Mouse (Mus musculus) kidney, adult 18-20 months (tissue): ENCODE data around the gene Add1.
"Not testable (repeated sequence)": the region's sequence is repeated elsewhere in the genome, so short reads cannot be mapped to it uniquely, and the experiment has no call there.

Experiments used
- DNase-seq: peaks from one replicate; pipeline ENCODE4 v3.0.0; 2021

Add1 gene

DNA sequence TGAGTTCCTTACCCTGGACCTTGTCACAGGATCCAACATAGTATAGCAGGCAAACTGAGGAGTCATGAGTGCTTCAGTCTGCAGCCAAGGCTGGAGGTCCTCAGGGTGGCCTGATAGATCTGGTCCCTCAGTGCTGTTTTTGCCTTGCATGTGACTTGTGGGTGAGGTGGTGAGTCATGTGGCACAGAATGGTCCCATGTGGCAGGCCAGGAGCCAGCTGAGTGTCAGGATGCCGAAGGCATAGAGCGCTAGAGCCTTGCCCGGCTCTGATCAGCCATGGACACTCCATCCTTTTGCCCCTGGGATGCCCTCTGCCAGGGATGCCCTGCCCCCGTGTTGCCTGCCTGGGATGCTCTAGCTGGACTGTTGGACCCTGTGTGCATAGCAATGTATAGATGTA is 21.6 kb upstream of the Add1 start:
- DNase-seq = no peak

DNA sequence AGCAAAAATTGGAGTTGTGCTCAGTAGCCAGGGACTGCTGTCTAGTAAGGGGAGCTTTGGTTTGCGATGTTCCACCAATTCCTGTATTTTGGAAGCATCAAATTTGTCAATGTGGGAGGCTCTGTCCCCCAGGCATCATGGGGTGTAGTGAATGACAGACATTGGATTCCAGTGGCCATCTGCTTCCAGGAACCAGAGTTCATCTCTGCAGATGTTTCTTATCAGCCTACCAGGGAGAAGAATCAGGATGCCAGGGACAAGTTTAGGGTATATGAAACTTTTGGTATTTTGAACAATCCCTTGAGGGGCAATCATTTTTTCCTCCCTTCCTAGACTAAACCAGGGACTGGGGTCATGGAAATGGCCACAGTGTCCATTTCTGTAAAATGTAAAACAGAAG is 9.6 kb upstream of the Add1 start:
- no peak for DNase-seq

- no peak for DNase-seq
Observed at GRCm38 (mm10) chr5:34564291-34564690, 9.2 kb upstream of the Add1 start.

DNA sequence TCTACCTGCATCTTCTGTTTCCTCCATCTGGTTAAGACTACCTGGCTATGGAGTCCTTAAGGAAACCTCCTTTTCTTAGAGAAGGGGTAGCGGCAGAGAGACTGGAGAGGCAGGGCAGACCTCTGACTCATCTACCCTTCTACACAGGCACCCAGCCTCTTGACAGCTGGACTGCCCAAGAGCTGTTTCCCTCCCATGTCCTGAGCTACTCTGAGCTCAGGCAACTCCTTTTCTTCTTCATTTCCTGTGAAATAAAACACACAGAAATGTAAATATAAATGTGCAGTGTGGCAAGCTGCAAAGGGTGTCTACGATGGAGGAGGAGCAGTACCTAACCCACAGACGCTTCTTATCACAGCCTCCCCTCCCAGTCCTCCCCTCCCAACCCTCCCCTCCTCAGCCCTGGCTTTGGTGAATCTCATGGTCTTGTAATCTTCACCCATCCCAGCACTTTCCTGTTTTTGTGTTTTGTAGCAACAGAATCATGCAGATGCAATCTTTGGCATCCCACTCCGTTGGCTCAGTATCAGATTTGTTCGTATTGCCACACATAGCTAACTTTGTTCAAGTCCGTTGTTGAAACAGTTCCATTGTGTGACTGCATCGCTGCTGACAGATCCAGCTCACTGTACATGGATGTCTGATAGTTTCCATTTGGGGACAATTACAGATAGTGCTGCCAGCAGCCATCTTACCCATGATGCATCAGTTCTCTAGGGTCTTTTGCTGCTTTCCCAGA is 7.8 kb upstream of the Add1 start:
- no peak for DNase-seq

GRCm38 (mm10) chr5:34571551-34571950 is 1.9 kb upstream of the Add1 start:
- DNase-seq = no peak

DNA sequence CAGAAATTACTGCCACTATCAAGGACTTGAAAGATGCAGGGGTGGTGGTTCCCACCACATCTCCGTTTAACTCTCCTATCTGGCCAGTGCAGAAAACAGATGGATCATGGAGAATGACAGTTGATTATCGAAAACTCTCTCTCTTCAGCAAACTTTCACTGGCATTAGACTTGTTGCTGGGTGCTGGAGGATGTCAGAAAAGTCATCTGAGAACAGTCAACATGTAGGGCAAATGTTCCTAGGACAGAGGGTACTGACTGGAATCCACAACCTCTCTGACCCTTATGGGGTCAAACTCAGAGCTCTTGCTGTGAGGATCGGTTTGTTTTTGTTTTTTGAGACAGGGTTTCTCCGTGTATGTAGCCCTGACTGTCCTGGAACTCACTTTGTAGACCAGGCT is 896 bp upstream of the Add1 start:
- not testable (repeated sequence) for DNase-seq

- DNase-seq = no peak
Observed at GRCm38 (mm10) chr5:34574721-34575120, 1.3 kb downstream of the Add1 start.

- no peak for DNase-seq
Observed at GRCm38 (mm10) chr5:34576286-34576685, 2.8 kb downstream of the Add1 start.

GRCm38 (mm10) chr5:34578038-34578655 is 4.7 kb downstream of the Add1 start:
- DNase-seq = no peak

DNA sequence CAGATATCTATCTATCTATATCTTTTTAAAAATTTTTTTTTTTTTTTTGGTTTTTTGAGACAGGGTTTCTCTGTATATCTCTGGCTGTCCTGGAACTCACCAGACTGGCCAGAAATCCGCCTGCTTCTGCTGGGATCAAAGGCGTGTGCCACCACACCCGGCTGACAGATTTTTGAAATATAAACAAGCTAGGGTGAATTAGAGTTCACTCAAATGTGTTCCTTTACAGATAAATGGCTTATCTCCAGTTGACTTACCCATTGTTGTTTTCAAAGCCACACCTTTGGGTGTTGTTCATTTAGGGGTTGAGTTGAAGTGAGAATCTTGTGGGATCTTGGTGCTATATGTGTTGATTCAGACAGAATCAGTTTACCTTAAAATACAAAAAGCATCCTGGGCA is 5.9 kb downstream of the Add1 start:
- no peak for DNase-seq

GRCm38 (mm10) chr5:34581671-34582313 is 8.3 kb downstream of the Add1 start:
- DNase-seq = not testable (repeated sequence)

- DNase-seq = no peak
Observed at GRCm38 (mm10) chr5:34582314-34582675, 8.8 kb downstream of the Add1 start.

- no peak for DNase-seq
Observed at GRCm38 (mm10) chr5:34585216-34585615, 11.8 kb downstream of the Add1 start.

DNA sequence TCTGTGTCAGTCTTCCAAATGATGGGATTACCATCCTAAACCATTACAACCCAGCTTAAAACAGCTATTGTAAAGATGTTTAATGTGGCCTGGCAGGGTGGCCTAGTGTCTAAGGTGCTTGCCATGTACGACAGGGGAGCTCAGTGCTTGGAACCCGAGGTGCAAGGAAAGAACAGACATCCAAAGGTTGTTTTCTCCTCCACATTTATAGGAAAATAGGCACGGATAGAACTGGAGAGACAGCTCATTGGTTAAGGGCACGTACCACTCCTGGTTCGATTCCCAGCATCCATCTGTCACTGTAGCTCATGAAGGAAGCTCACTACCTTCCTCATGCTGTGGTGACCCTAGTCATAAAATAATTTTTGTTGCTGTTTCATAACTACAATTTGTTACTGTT is 14.4 kb downstream of the Add1 start:
- DNase-seq = no peak

DNA sequence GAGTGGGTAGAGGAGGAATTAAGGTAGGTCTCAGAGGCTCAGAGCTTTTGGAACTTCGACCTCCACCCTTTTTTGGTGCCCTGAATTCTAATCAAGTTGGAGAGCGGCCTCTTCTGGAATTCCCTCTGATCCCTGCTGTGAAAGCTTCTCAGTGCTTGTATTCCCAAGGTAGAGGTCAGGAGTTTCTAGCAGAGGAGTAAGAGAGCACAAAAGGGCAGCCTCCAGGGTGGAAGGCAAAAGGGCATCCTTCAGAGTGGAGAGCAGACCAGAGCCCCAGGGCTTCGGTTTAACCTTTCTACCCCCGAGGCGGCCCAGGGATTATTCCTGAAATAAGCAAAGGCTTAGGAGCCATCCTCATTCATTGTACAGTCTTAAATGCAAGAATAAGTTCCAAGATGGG is 16.6 kb downstream of the Add1 start:
- no peak for DNase-seq

GRCm38 (mm10) chr5:34590702-34591101 is 17.2 kb downstream of the Add1 start:
- no peak for DNase-seq

- no peak for DNase-seq
Observed at GRCm38 (mm10) chr5:34591388-34592004, 18.0 kb downstream of the Add1 start.

DNA sequence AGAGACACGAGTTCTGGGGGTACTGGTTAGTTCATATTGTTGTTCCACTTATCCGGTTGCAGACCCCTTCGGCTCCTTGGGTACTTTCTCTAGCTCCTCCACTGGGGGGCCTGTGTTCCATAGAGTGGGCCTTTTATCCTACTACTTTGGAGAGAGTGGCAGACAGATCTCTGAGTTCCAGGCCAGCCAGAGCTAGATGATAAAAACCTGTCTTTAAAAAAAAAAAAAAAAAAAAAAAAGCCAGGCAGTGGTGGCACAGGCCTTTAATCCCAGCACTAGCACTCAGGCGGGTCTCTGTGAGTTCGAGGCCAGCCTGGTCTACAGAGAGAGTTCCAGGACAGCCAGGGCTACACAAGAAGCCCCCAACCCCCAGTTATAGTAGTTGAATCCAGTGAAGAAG is 18.8 kb downstream of the Add1 start:
- DNase-seq = not testable (repeated sequence)

GRCm38 (mm10) chr5:34592666-34593065 is 19.2 kb downstream of the Add1 start:
- DNase-seq = no peak

DNA sequence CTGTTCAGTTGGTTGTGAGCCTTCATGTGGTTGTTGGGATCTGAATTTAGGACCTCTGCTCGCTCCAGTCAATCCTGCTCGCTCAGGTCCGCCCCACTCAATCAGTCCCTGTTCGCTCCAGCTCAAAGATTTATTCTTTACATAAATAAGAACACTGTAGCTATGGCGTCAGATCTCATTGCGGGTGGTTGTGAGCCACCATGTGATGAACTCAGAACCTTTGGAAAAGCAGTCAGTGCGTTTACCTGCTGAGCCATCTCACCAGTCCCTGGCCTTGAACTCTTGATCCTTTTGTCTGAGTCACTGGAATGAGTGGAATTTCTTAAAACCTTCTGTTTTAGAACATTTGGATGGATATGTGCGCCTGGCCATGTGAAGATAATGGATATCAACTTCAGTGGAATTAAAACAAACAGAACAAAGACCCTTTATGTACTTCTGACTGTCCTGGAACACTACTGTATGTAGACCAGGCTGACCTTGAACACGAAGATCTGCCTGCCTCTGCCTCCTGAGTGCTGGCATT is 19.8 kb downstream of the Add1 start:
- no peak for DNase-seq

GRCm38 (mm10) chr5:34604576-34604975 is 31.1 kb downstream of the Add1 start:
- DNase-seq = no peak

- no peak for DNase-seq
Observed at GRCm38 (mm10) chr5:34607100-34607880, 33.8 kb downstream of the Add1 start.

DNA sequence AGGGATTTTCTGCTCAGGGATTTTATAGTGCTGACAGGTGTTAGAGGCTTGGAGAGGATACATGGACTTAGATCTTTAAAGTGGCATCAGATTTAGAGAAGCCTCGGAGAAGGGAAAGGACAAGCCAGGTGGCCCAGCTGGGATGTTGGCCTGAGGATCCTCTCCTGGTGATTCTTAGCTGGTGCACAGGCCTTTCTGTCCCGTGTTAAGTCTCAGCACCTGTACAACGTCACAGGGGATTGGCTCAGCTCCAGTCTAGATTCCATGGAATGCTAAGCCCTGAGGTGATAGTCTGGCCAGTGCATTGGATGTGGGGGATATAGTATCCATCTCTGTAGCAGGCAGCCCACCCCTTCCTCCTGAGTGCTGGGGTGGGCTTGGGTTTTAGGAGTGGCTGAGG is 34.8 kb downstream of the Add1 start:
- DNase-seq = no peak
